Mouse (Mus musculus) neural tube, embryonic 13.5 days (tissue): ENCODE data around the gene Car6. TPM values are rescaled to one million over a fixed set of nuclear protein-coding genes. Genes with fewer than 3 reads are reported as not detected.
A peak's percentile ranks its signal among the peaks of the same experiment; 100 is the strongest.

ENCODE experiments used
- ATAC-seq: fragments of 200-750 bp; cut with Nextera tagmentation; 2 replicates; pipeline ENCODE4 v1.8.0; 2017; ENCODE audit warnings: low read depth, mild to moderate bottlenecking, moderate TSS enrichment, moderate library complexity
- H3K27ac ChIP-seq: fragments of 300-500 bp; sonication (generic); replicated peaks from 2 replicates; pipeline ENCODE4 v1.5.1; 2015; ENCODE audit warnings: moderate library complexity, mild to moderate bottlenecking, inconsistent platforms
- H3K27me3 ChIP-seq: fragments of 300-500 bp; sonication (generic); 2 replicates; pipeline ENCODE4 v1.6.1; 2015; ENCODE audit warnings: mild to moderate bottlenecking, inconsistent platforms
- H3K36me3 ChIP-seq: fragments of 300-500 bp; sonication (generic); 2 replicates; pipeline ENCODE4 v1.6.1; 2015; ENCODE audit warnings: mild to moderate bottlenecking, inconsistent platforms
- H3K4me1 ChIP-seq: fragments of 300-500 bp; sonication (generic); replicated peaks from 2 replicates; pipeline ENCODE4 v1.6.1; 2015; ENCODE audit warnings: inconsistent platforms
- H3K4me2 ChIP-seq: fragments of 300-500 bp; sonication (generic); 2 replicates; pipeline ENCODE4 v1.6.1; 2015; ENCODE audit warnings: inconsistent platforms, mild to moderate bottlenecking, moderate library complexity
- H3K4me3 ChIP-seq: fragments of 300-500 bp; sonication (generic); 2 replicates; pipeline ENCODE4 v1.5.1; 2015; ENCODE audit warnings: mild to moderate bottlenecking, inconsistent platforms
- H3K9ac ChIP-seq: fragments of 300-500 bp; sonication (generic); 2 replicates; pipeline ENCODE4 v1.6.1; 2015; ENCODE audit warnings: moderate library complexity, mild to moderate bottlenecking, inconsistent platforms
- H3K9me3 ChIP-seq: fragments of 300-500 bp; sonication (generic); 2 replicates; pipeline ENCODE4 v1.6.1; 2016; ENCODE audit warnings: inconsistent platforms
- WGBS: fragments of 180-500 bp; shearing (Covaris S2); methylation state at CpG from one replicate; pipeline ENCODE4 v1.1.7; 2015; 5-methylcytosine and 5-hydroxymethylcytosine counted together
- polyA plus RNA-seq: library from polyadenylated mRNA; unstranded; fragments of >200 nt; fragmentation: Nextera tagmentation; extraction: Ambion mirVana; gene quantifications from 2 replicates; pipeline ENCODE4 v1.2.1, GENCODE M21; 2015

Gene Car6
- polyA plus RNA-seq, 1 experiment from 2014 or later: not detected

DNA sequence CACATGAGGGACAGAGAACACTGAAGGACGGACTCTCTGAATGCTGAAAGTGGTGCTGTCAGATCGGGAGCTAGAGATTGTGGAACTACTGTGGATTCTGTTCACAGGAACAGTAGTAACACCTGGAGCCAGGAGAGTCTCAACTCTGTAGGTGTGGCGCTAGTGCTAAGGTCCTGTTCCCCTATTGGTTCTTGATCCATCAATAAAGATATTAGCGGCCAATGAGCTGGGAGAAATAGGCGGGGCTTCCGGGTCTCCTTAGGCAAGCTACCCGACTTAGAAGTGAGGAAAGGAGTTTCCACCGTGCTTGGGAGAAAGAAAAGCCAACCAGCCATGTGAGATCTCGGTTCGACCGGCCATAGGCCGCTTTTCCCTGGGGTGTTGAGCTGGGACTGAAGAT is 56.9 kb downstream of the Car6 start:
- no peak overlapping the region for H3K27ac ChIP-seq
- no peak for ATAC-seq
- H3K4me3 ChIP-seq: no peak overlapping the region
- H3K4me1 ChIP-seq: no peaks in the 10 kb centered on the region
- no peak overlapping the region for H3K4me2 ChIP-seq
- no peak overlapping the region for H3K9ac ChIP-seq
- H3K9me3 ChIP-seq: no peaks in the 10 kb centered on the region
- no peaks in the 10 kb centered on the region for H3K27me3 ChIP-seq
- 21% methylated on average over 12 of the region's 12 CpGs for WGBS
- H3K36me3 ChIP-seq: no peaks in the 10 kb centered on the region

DNA sequence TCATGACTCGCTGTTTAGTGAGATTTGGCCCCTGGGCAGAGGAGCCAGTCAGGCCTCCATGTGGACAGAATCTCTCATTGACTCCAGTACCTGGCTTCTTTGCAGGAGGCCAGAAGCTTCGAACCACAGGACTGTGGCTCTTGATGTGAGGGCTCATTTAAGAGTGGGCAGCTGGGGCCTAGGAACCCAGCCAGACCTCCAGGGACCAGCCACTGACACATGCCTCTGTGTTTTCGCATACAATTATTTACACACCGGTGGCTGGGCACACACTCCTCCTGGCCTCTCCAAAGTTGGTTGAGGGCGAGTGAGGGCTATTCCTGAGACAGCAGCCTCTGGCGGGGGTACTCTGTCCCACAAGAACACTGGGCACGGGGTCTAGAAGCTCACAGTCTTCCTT is 60.8 kb downstream of the Car6 start:
- 68% methylated on average over 7 of the region's 7 CpGs for WGBS
- ATAC-seq: no peak
- peaks cover 11% of the 10 kb centered on the region for H3K4me1 ChIP-seq

DNA sequence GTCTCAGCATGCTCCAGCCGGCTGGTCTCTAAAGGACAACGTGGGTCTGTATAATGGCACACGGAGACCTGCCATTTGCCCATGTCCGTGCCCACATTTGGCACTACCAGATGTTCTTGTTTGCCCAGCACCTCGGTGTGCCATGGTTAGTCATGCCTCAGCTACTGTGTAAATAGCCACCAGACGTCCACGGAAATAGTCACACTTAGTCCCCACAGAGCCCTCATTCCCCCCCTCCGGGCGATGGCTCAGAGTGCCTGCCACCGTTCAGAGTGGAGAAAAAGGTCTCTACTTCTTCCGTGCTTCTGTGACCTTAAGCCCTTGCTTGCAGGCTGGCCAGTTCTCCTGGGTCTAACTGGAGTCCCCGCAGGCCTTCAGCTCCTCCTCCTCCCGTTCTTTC is 62.0 kb downstream of the Car6 start:
- Histone ChIP-seq H3K4me3 (no peak overlapping the region), H3K9me3 (no peaks in the 10 kb centered on the region), H3K36me3 (no peaks in the 10 kb centered on the region), H3K9ac (no peak overlapping the region), H3K27ac (no peak overlapping the region), H3K4me1 (peaks cover 11% of the 10 kb centered on the region), H3K27me3 (no peaks in the 10 kb centered on the region), H3K4me2 (no peak overlapping the region)
- no peak for ATAC-seq
- 70% methylated on average over 13 of the region's 13 CpGs for WGBS

More for the DNA sequence above, 60.8 kb downstream of the Car6 start:
- H3K27ac ChIP-seq: no peak overlapping the region
- H3K9me3 ChIP-seq: no peaks in the 10 kb centered on the region
- no peaks in the 10 kb centered on the region for H3K36me3 ChIP-seq
- H3K4me3 ChIP-seq: no peak overlapping the region
- no peak overlapping the region for H3K9ac ChIP-seq
- H3K27me3 ChIP-seq: no peaks in the 10 kb centered on the region
- H3K4me2 ChIP-seq: no peak overlapping the region

DNA sequence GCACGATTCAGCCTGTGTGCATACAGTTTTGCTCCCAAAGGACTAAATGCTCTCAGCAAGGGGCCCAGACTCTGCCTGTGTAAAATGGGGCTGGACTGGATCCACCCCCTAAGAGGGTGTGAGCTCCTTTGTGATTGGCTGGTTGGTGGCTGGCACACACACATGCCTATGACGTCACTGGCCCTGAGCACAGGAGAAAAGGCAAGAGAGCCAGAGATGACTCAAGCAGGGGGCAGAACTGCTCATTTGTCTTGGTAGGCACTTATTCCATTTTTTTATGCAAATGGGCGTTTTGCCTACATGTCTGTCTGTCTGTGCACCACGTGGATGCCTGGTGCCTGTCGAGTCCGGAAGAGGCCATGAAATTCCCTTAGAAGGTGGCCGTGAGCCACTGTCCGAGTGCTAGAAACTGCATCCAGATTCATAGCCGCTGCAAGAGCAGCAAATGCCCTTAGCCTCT is 63.0 kb downstream of the Car6 start:
- peak; percentile 83 for ATAC-seq
- peak overlapping the region; percentile 59 for H3K9ac ChIP-seq

GRCm38 (mm10) chr4:150137368-150138083 is 63.6 kb downstream of the Car6 start:
- Histone ChIP-seq H3K27me3 (0 out of 2 replicates have a peak, but pooled peaks cover 3% of the 10 kb centered on the region), H3K27ac (no peak overlapping the region), H3K4me3 (no peak overlapping the region), H3K4me1 (peaks cover 16% of the 10 kb centered on the region), H3K4me2 (no peak overlapping the region), H3K9me3 (no peaks in the 10 kb centered on the region), H3K9ac (no peak overlapping the region), H3K36me3 (no peaks in the 10 kb centered on the region)
- ATAC-seq: peak; percentile 24; the same call in 1 of the 2 replicates
- WGBS: 81% methylated on average over 7 of the region's 7 CpGs

More for the DNA sequence above, 63.0 kb downstream of the Car6 start:
- Histone ChIP-seq H3K36me3 (no peaks in the 10 kb centered on the region), H3K9me3 (no peaks in the 10 kb centered on the region), H3K4me3 (peak overlapping the region; percentile 34), H3K27ac (peak overlapping the region; percentile 68), H3K4me1 (peaks cover 11% of the 10 kb centered on the region), H3K4me2 (peak overlapping the region; percentile 53), H3K27me3 (0 out of 2 replicates have a peak, but pooled peaks cover 3% of the 10 kb centered on the region)
- WGBS: 20% methylated on average over 9 of the region's 9 CpGs

Other genes with a start within 250 kb of the Car6 start
- gene Spsb1, start 246.3 kb downstream of the Car6 start, polyA plus RNA-seq: 9.0 and 9.5 TPM in 2 replicates
- gene H6pd, start 192.3 kb downstream of the Car6 start, polyA plus RNA-seq: 3.5 and 4.5 TPM in 2 replicates
- 0.56 and 0.70 TPM in 2 replicates for gene Gpr157, start 114.0 kb downstream of the Car6 start, polyA plus RNA-seq
- 2.5 and 2.7 TPM in 2 replicates for gene Slc2a5, start 82.0 kb downstream of the Car6 start, polyA plus RNA-seq
- gene Slc2a7, start 52.4 kb downstream of the Car6 start, polyA plus RNA-seq: not detected in 2 replicates
- 1,151 and 1,235 TPM in 2 replicates for gene Eno1, start 35.4 kb upstream of the Car6 start, polyA plus RNA-seq
- gene Rere, start 80.3 kb upstream of the Car6 start, polyA plus RNA-seq: 41.2 and 50.0 TPM in 2 replicates